Mouse (Mus musculus) forebrain, embryonic 14.5 days (tissue): ENCODE measurements at regions not wholly inside any gene's neighbourhood (a gene's known extent, or its start where the extent isn't known, plus 50 kb on each side); places are given as distances from the start of the nearest gene placed in this dataset.

Source experiments
- ATAC-seq: fragments of 200-750 bp; cut with Nextera tagmentation; 2 replicates; pipeline ENCODE4 v1.8.0; 2017; ENCODE audit warnings: mild to moderate bottlenecking, moderate library complexity
- DNase-seq: peaks from one replicate; pipeline ENCODE4 v3.0.0-alpha.2; 2015; ENCODE audit warnings: low spot score
- H3K27ac ChIP-seq: fragments of 300-500 bp; sonication (generic); 2 replicates; pipeline ENCODE4 v1.5.1; 2014; ENCODE audit warnings: low read depth, mild to moderate bottlenecking, control low read depth, low read length, moderate library complexity
- H3K27me3 ChIP-seq: fragments of 300-500 bp; sonication (generic); replicated peaks from 2 replicates; pipeline ENCODE4 v1.6.1; 2014; ENCODE audit warnings: low read length, control low read depth, mixed read lengths; ENCODE audit not compliant: control insufficient read depth, insufficient read depth
- H3K36me3 ChIP-seq: fragments of 300-500 bp; sonication (generic); 2 replicates; pipeline ENCODE4 v1.6.1; 2014; ENCODE audit warnings: low read length, control low read depth; ENCODE audit not compliant: control insufficient read depth, insufficient read depth
- H3K4me1 ChIP-seq: fragments of 300-500 bp; sonication (generic); 2 replicates; pipeline ENCODE4 v1.6.1; 2014; ENCODE audit warnings: antibody characterized with exemption, low read length, control low read depth; ENCODE audit not compliant: control insufficient read depth, insufficient read depth
- H3K4me2 ChIP-seq: fragments of 300-500 bp; sonication (generic); 2 replicates; pipeline ENCODE4 v1.6.1; 2014; ENCODE audit warnings: mild to moderate bottlenecking, control low read depth, low read length
- H3K4me3 ChIP-seq: fragments of 300-500 bp; sonication (generic); 2 replicates; pipeline ENCODE4 v1.5.1; 2014; ENCODE audit warnings: low read depth, low read length, control low read depth
- H3K9ac ChIP-seq: fragments of 300-500 bp; sonication (generic); 2 replicates; pipeline ENCODE4 v1.6.1; 2014; ENCODE audit warnings: mild to moderate bottlenecking, low read length, control low read depth, moderate library complexity
- H3K9me3 ChIP-seq: fragments of 300-500 bp; sonication (generic); replicated peaks from 2 replicates; pipeline ENCODE4 v1.6.1; 2016; ENCODE audit warnings: low read length, control low read depth, mixed read lengths; ENCODE audit not compliant: control insufficient read depth
- WGBS: fragments of 180-500 bp; shearing (Covaris S2); extraction: QIAGEN DNeasy Blood & Tissue Kit; methylation state at CpG from one replicate; pipeline ENCODE4 v1.1.7; 2014; 5-methylcytosine and 5-hydroxymethylcytosine counted together

- ATAC-seq (no peak), DNase-seq (no peak)
Observed at GRCm38 (mm10) chr1:127087616-127088015, 117.2 kb upstream of the Mgat5 start.

GRCm38 (mm10) chr1:127085988-127086387, 118.8 kb upstream of the Mgat5 start:
- no peak for DNase-seq
- no peaks in the 10 kb centered on the region for H3K36me3 ChIP-seq
- H3K4me1 ChIP-seq: no peaks in the 10 kb centered on the region
- H3K4me3 ChIP-seq: no peak overlapping the region
- no peak overlapping the region for H3K9ac ChIP-seq
- 94% methylated on average over 4 of the region's 4 CpGs for WGBS
- H3K27me3 ChIP-seq: no peaks in the 10 kb centered on the region
- no peak overlapping the region for H3K4me2 ChIP-seq
- H3K9me3 ChIP-seq: peaks cover 3% of the 10 kb centered on the region; the same call in 1 of the 2 replicates
- no peak overlapping the region for H3K27ac ChIP-seq
- no peak for ATAC-seq

More at GRCm38 (mm10) chr1:127087616-127088015, 117.2 kb upstream of the Mgat5 start:
- Histone ChIP-seq H3K9ac (no peak overlapping the region), H3K4me1 (no peaks in the 10 kb centered on the region), H3K4me2 (no peak overlapping the region), H3K27ac (no peak overlapping the region), H3K4me3 (no peak overlapping the region), H3K27me3 (no peaks in the 10 kb centered on the region), H3K36me3 (no peaks in the 10 kb centered on the region), H3K9me3 (peaks cover 3% of the 10 kb centered on the region; the same call in 1 of the 2 replicates)

GRCm38 (mm10) chr1:127083761-127084308, 121.0 kb upstream of the Mgat5 start:
- DNase-seq (no peak), ATAC-seq (no peak)
- no peak overlapping the region for H3K4me2 ChIP-seq
- H3K4me3 ChIP-seq: no peak overlapping the region
- H3K4me1 ChIP-seq: no peaks in the 10 kb centered on the region
- WGBS: 80% methylated on average over 3 of the region's 3 CpGs
- H3K9ac ChIP-seq: no peak overlapping the region
- H3K27me3 ChIP-seq: no peaks in the 10 kb centered on the region
- no peak overlapping the region for H3K27ac ChIP-seq
- no peaks in the 10 kb centered on the region for H3K9me3 ChIP-seq
- no peaks in the 10 kb centered on the region for H3K36me3 ChIP-seq

GRCm38 (mm10) chr1:127079012-127079411, 125.8 kb upstream of the Mgat5 start:
- Histone ChIP-seq H3K4me1 (no peaks in the 10 kb centered on the region), H3K9ac (no peak overlapping the region), H3K36me3 (no peaks in the 10 kb centered on the region), H3K4me2 (no peak overlapping the region), H3K27me3 (no peaks in the 10 kb centered on the region), H3K27ac (no peak overlapping the region), H3K9me3 (no peaks in the 10 kb centered on the region), H3K4me3 (no peak overlapping the region)
- 81% methylated on average over 4 of the region's 4 CpGs for WGBS
- ATAC-seq (no peak), DNase-seq (no peak)

- Histone ChIP-seq H3K4me1 (no peaks in the 10 kb centered on the region), H3K4me2 (no peak overlapping the region), H3K4me3 (no peak overlapping the region), H3K9ac (no peak overlapping the region), H3K36me3 (no peaks in the 10 kb centered on the region), H3K27me3 (no peaks in the 10 kb centered on the region), H3K9me3 (no peaks in the 10 kb centered on the region), H3K27ac (no peak overlapping the region)
- DNase-seq (no peak), ATAC-seq (no peak)
- WGBS: 91% methylated on average over 2 of the region's 2 CpGs
Observed at GRCm38 (mm10) chr1:127062430-127062829, 142.4 kb upstream of the Mgat5 start.

- ATAC-seq (no peak), DNase-seq (no peak)
- Histone ChIP-seq H3K36me3 (no peaks in the 10 kb centered on the region), H3K27ac (no peak overlapping the region), H3K4me2 (no peak overlapping the region), H3K4me3 (no peak overlapping the region), H3K9me3 (no peaks in the 10 kb centered on the region), H3K9ac (no peak overlapping the region), H3K4me1 (no peaks in the 10 kb centered on the region), H3K27me3 (no peaks in the 10 kb centered on the region)
- 72% methylated on average over 6 of the region's 6 CpGs for WGBS
Observed at GRCm38 (mm10) chr1:127045711-127046420, 158.9 kb upstream of the Mgat5 start.

GRCm38 (mm10) chr1:127034748-127035147, 170.1 kb upstream of the Mgat5 start:
- ATAC-seq (no peak), DNase-seq (no peak)
- no peak overlapping the region for H3K9ac ChIP-seq
- no peak overlapping the region for H3K4me3 ChIP-seq
- H3K27me3 ChIP-seq: no peaks in the 10 kb centered on the region
- no peaks in the 10 kb centered on the region for H3K4me1 ChIP-seq
- H3K9me3 ChIP-seq: no peaks in the 10 kb centered on the region
- 97% methylated on average over 2 of the region's 2 CpGs for WGBS
- H3K36me3 ChIP-seq: no peaks in the 10 kb centered on the region
- no peak overlapping the region for H3K27ac ChIP-seq
- H3K4me2 ChIP-seq: no peak overlapping the region

- Histone ChIP-seq H3K4me1 (no peaks in the 10 kb centered on the region), H3K27ac (no peak overlapping the region), H3K4me3 (no peak overlapping the region), H3K9me3 (no peaks in the 10 kb centered on the region), H3K4me2 (no peak overlapping the region), H3K9ac (no peak overlapping the region), H3K36me3 (no peaks in the 10 kb centered on the region), H3K27me3 (no peaks in the 10 kb centered on the region)
- WGBS: 14% methylated on average over 4 of the region's 4 CpGs
- ATAC-seq (no peak), DNase-seq (peak; percentile 41)
Observed at GRCm38 (mm10) chr1:127031563-127031962, 173.3 kb upstream of the Mgat5 start.

GRCm38 (mm10) chr1:127028872-127029497, 175.8 kb upstream of the Mgat5 start:
- Histone ChIP-seq H3K4me2 (no peak overlapping the region), H3K4me1 (no peaks in the 10 kb centered on the region), H3K4me3 (no peak overlapping the region), H3K9me3 (no peaks in the 10 kb centered on the region), H3K36me3 (no peaks in the 10 kb centered on the region), H3K9ac (no peak overlapping the region), H3K27me3 (no peaks in the 10 kb centered on the region), H3K27ac (no peak overlapping the region)
- ATAC-seq (no peak), DNase-seq (no peak)
- 87% methylated on average over 1 of the region's 1 CpGs for WGBS
